Mouse (Mus musculus): ENCODE measurements around the gene Rbfox3. TPM values are rescaled to one million over a fixed set of nuclear protein-coding genes. Genes with fewer than 3 reads are reported as not detected.

The Rbfox3 gene
- total and polyA plus RNA-seq, 2 experiments from 2014 or later = 52.6 to 76.8 TPM

GRCm38 (mm10) chr11:118603126-118603525 lies 308.3 kb downstream of the Rbfox3 start:
- no peaks in the 10 kb centered on the region for H3K36me3 ChIP-seq (ENCODE audit: insufficient read depth, low read length)
- no peak overlapping the region for H3K27ac ChIP-seq
- H3K4me2 ChIP-seq (ENCODE audit: low read depth, low read length) = no peak overlapping the region
- H3K9me3 ChIP-seq (ENCODE audit: low read length) = no peaks in the 10 kb centered on the region
- ATAC-seq (no peak), DNase-seq (ENCODE audit: low spot score) (no peak)
- H3K4me1 ChIP-seq (ENCODE audit: insufficient read depth, low read length) = peaks cover 21% of the 10 kb centered on the region
- TF ChIP-seq CTCF (IDR thresholded peaks at IDR 0.05; ENCODE audit: low read depth) = no peak
- no peak overlapping the region for H3K9ac ChIP-seq (replicated peaks; ENCODE audit: low read length)
- H3K4me3 ChIP-seq (ENCODE audit: low read length) = no peak overlapping the region
- H3K27me3 ChIP-seq (ENCODE audit: insufficient read depth, low read length) = no peaks in the 10 kb centered on the region
- WGBS = 16% methylated on average over 10 of the region's 10 CpGs

- no peak overlapping the region for H3K4me3 ChIP-seq (ENCODE audit: low read length)
- H3K27ac ChIP-seq = no peak overlapping the region
- no peak overlapping the region for H3K4me2 ChIP-seq (ENCODE audit: low read depth, low read length)
- no peak for DNase-seq (ENCODE audit: low spot score)
- ATAC-seq = no peak
- no peaks in the 10 kb centered on the region for H3K27me3 ChIP-seq (ENCODE audit: insufficient read depth, low read length)
- H3K4me1 ChIP-seq (ENCODE audit: insufficient read depth, low read length) = peaks cover 21% of the 10 kb centered on the region
- H3K36me3 ChIP-seq (ENCODE audit: insufficient read depth, low read length) = no peaks in the 10 kb centered on the region
- 41% methylated on average over 9 of the region's 9 CpGs for WGBS
- H3K9ac ChIP-seq (replicated peaks; ENCODE audit: low read length) = no peak overlapping the region
- no peaks in the 10 kb centered on the region for H3K9me3 ChIP-seq (ENCODE audit: low read length)
- no peak for TF ChIP-seq CTCF (IDR thresholded peaks at IDR 0.05; ENCODE audit: low read depth)
These were observed 309.9 kb downstream of the Rbfox3 start for GRCm38 (mm10) chr11:118601484-118601883.

- Histone ChIP-seq H3K4me3 (ENCODE audit: low read length) (no peak overlapping the region), H3K27ac (peak overlapping the region; percentile 65), H3K9me3 (ENCODE audit: low read length) (no peaks in the 10 kb centered on the region), H3K36me3 (ENCODE audit: insufficient read depth, low read length) (no peaks in the 10 kb centered on the region), H3K27me3 (ENCODE audit: insufficient read depth, low read length) (no peaks in the 10 kb centered on the region), H3K4me1 (ENCODE audit: insufficient read depth, low read length) (peaks cover 21% of the 10 kb centered on the region), H3K4me2 (ENCODE audit: low read depth, low read length) (peak overlapping the region; percentile 37; the same call in 1 of the 2 replicates), H3K9ac (replicated peaks; ENCODE audit: low read length) (no peak overlapping the region)
- DNase-seq (ENCODE audit: low spot score) = peak; percentile 53
- TF ChIP-seq CTCF (IDR thresholded peaks at IDR 0.05; ENCODE audit: low read depth) = no peak
- 2% methylated on average over 9 of the region's 9 CpGs for WGBS
- peak; percentile 59 for ATAC-seq
These were observed 311.2 kb downstream of the Rbfox3 start for GRCm38 (mm10) chr11:118600168-118600567.

GRCm38 (mm10) chr11:118598726-118599125 lies 312.7 kb downstream of the Rbfox3 start:
- H3K4me2 ChIP-seq (ENCODE audit: low read depth, low read length) = no peak overlapping the region
- peak; percentile 50 for DNase-seq (ENCODE audit: low spot score)
- no peaks in the 10 kb centered on the region for H3K36me3 ChIP-seq (ENCODE audit: insufficient read depth, low read length)
- H3K9me3 ChIP-seq (ENCODE audit: low read length) = no peaks in the 10 kb centered on the region
- 49% methylated on average over 5 of the region's 5 CpGs for WGBS
- H3K9ac ChIP-seq (replicated peaks; ENCODE audit: low read length) = no peak overlapping the region
- H3K27me3 ChIP-seq (ENCODE audit: insufficient read depth, low read length) = no peaks in the 10 kb centered on the region
- ATAC-seq = no peak
- H3K27ac ChIP-seq = no peak overlapping the region
- H3K4me1 ChIP-seq (ENCODE audit: insufficient read depth, low read length) = peaks cover 18% of the 10 kb centered on the region
- H3K4me3 ChIP-seq (ENCODE audit: low read length) = no peak overlapping the region
- TF ChIP-seq CTCF (IDR thresholded peaks at IDR 0.05; ENCODE audit: low read depth) = no peak

- Histone ChIP-seq H3K4me3 (ENCODE audit: low read length) (no peak overlapping the region), H3K27me3 (ENCODE audit: insufficient read depth, low read length) (no peaks in the 10 kb centered on the region), H3K4me2 (ENCODE audit: low read depth, low read length) (no peak overlapping the region), H3K27ac (no peak overlapping the region), H3K4me1 (ENCODE audit: insufficient read depth, low read length) (peaks cover 5% of the 10 kb centered on the region; the same call in 1 of the 2 replicates), H3K9me3 (ENCODE audit: low read length) (no peaks in the 10 kb centered on the region), H3K36me3 (ENCODE audit: insufficient read depth, low read length) (no peaks in the 10 kb centered on the region), H3K9ac (replicated peaks; ENCODE audit: low read length) (no peak overlapping the region)
- no peak for TF ChIP-seq CTCF (IDR thresholded peaks at IDR 0.05; ENCODE audit: low read depth)
- 15% methylated on average over 15 of the region's 15 CpGs for WGBS
- DNase-seq (ENCODE audit: low spot score) (peak; percentile 82), ATAC-seq (no peak)
These were observed 326.6 kb downstream of the Rbfox3 start for GRCm38 (mm10) chr11:118584826-118585225.

- TF ChIP-seq CTCF (IDR thresholded peaks at IDR 0.05; ENCODE audit: low read depth) = no peak
- no peak overlapping the region for H3K4me3 ChIP-seq (ENCODE audit: low read length)
- H3K9me3 ChIP-seq (ENCODE audit: low read length) = no peaks in the 10 kb centered on the region
- no peaks in the 10 kb centered on the region for H3K36me3 ChIP-seq (ENCODE audit: insufficient read depth, low read length)
- no peak overlapping the region for H3K9ac ChIP-seq (replicated peaks; ENCODE audit: low read length)
- peaks cover 5% of the 10 kb centered on the region; the same call in 1 of the 2 replicates for H3K4me1 ChIP-seq (ENCODE audit: insufficient read depth, low read length)
- H3K27me3 ChIP-seq (ENCODE audit: insufficient read depth, low read length) = no peaks in the 10 kb centered on the region
- no peak overlapping the region for H3K27ac ChIP-seq
- ATAC-seq (no peak), DNase-seq (ENCODE audit: low spot score) (no peak)
- H3K4me2 ChIP-seq (ENCODE audit: low read depth, low read length) = no peak overlapping the region
- 89% methylated on average over 1 of the region's 1 CpGs for WGBS
These were observed 327.4 kb downstream of the Rbfox3 start for GRCm38 (mm10) chr11:118583989-118584388.

GRCm38 (mm10) chr11:118583573-118583972 lies 327.8 kb downstream of the Rbfox3 start:
- no peaks in the 10 kb centered on the region for H3K9me3 ChIP-seq (ENCODE audit: low read length)
- H3K4me3 ChIP-seq (ENCODE audit: low read length) = no peak overlapping the region
- ATAC-seq = no peak
- H3K27ac ChIP-seq = no peak overlapping the region
- no peak for TF ChIP-seq CTCF (IDR thresholded peaks at IDR 0.05; ENCODE audit: low read depth)
- no peaks in the 10 kb centered on the region for H3K36me3 ChIP-seq (ENCODE audit: insufficient read depth, low read length)
- H3K9ac ChIP-seq (replicated peaks; ENCODE audit: low read length) = no peak overlapping the region
- DNase-seq (ENCODE audit: low spot score) = no peak
- no peaks in the 10 kb centered on the region for H3K27me3 ChIP-seq (ENCODE audit: insufficient read depth, low read length)
- no peak overlapping the region for H3K4me2 ChIP-seq (ENCODE audit: low read depth, low read length)
- WGBS = 59% methylated on average over 8 of the region's 8 CpGs
- H3K4me1 ChIP-seq (ENCODE audit: insufficient read depth, low read length) = peaks cover 5% of the 10 kb centered on the region; the same call in 1 of the 2 replicates

Data from hindbrain, postnatal 0 days (tissue).